Mouse (Mus musculus) stomach, postnatal 0 days (tissue): ENCODE results near the gene Creb5.

Source experiments
- CTCF ChIP-seq: IDR thresholded peaks from 2 replicates; pipeline ENCODE4 v1.5.1; 2016; ENCODE audit warnings: antibody characterized with exemption, low read depth, mild to moderate bottlenecking, moderate library complexity
- EP300 ChIP-seq: optimal IDR thresholded peaks from 2 replicates; pipeline ENCODE3; 2016; ENCODE audit warnings: antibody characterized with exemption

DNA sequence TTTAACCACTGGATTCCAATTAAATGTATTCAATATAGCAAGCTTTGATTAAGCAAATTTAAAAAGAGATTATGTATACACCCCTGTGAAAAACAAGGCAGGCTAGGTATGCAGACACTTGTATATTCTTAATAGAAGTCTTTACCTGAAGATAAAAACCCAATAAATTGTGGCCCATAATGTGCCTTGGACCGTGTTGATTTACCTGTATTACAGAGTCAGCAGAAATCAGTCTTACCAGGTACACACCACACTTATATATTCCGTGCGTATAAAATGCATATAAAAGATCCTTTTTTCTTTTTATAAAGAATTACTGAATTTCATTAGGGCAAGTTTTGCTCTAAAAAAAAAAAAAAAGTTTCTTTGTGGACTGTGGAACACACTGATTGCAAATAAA is 432.9 kb downstream of the Creb5 start:
- TF ChIP-seq CTCF (no peak), EP300 (no peak)
